Mouse (Mus musculus) liver, embryonic 14.5 days (tissue): ENCODE data around the gene Nwd2. TPM values are rescaled to one million over a fixed set of nuclear protein-coding genes. Genes with fewer than 3 reads are reported as not detected.

Experiments
- ATAC-seq: fragments of 200-750 bp; cut with Nextera tagmentation; 2 replicates; pipeline ENCODE4 v1.8.0; 2017; ENCODE audit warnings: moderate number of reproducible peaks, mild to moderate bottlenecking, moderate library complexity; ENCODE audit not compliant: insufficient read depth
- DNase-seq, 3 experiments: peaks; one replicate each; pipeline ENCODE4 v3.0.0-alpha.2; 2012 to 2013; ENCODE audit warnings: low read depth in 3 of 3, low spot score in 3 of 3
- H3K27ac ChIP-seq: fragments of 300-500 bp; sonication (generic); 2 replicates; pipeline ENCODE4 v1.5.1; 2014; ENCODE audit warnings: moderate library complexity, mild to moderate bottlenecking, control low read depth, inconsistent platforms
- H3K27me3 ChIP-seq: fragments of 300-500 bp; sonication (generic); 2 replicates; pipeline ENCODE4 v1.6.1; 2014; ENCODE audit warnings: mild to moderate bottlenecking, low read length, moderate library complexity; ENCODE audit not compliant: control insufficient read depth, insufficient read depth
- H3K36me3 ChIP-seq: fragments of 300-500 bp; sonication (generic); replicated peaks from 2 replicates; pipeline ENCODE4 v1.6.1; 2014; ENCODE audit warnings: low read depth; ENCODE audit not compliant: control insufficient read depth, insufficient read depth
- H3K4me1 ChIP-seq, 2 experiments: fragments of 200-500 bp in 1 of 2; fragments of 300-500 bp in 1 of 2; sonication (generic) in 1 of 2; replicated peaks; 2 replicates each; pipeline ENCODE4 v1.6.1; 2012 to 2014; ENCODE audit warnings: antibody characterized with exemption in 1 of 2, inconsistent platforms in 1 of 2, low read length in 1 of 2; ENCODE audit not compliant: control insufficient read depth in 2 of 2, insufficient read depth in 2 of 2
- H3K4me2 ChIP-seq: fragments of 300-500 bp; sonication (generic); 2 replicates; pipeline ENCODE4 v1.6.1; 2014; ENCODE audit warnings: low read depth, mild to moderate bottlenecking, control low read depth, moderate library complexity
- H3K4me3 ChIP-seq, 2 experiments: fragments of 200-500 bp in 1 of 2; fragments of 300-500 bp in 1 of 2; sonication (generic) in 1 of 2; 2 replicates each; pipeline ENCODE4 v1.5.1; 2012 to 2014; ENCODE audit warnings: low read depth in 2 of 2, low read length in 2 of 2, mild to moderate bottlenecking in 2 of 2, control low read depth in 1 of 2, inconsistent platforms in 1 of 2, moderate library complexity in 1 of 2; ENCODE audit not compliant: insufficient read depth in 1 of 2
- H3K9ac ChIP-seq: fragments of 300-500 bp; sonication (generic); replicated peaks from 2 replicates; pipeline ENCODE4 v1.6.1; 2014; ENCODE audit warnings: mild to moderate bottlenecking, control low read depth, moderate library complexity
- H3K9me3 ChIP-seq: fragments of 300-500 bp; sonication (generic); 2 replicates; pipeline ENCODE4 v1.6.1; 2016; ENCODE audit warnings: low read length, mixed read lengths; ENCODE audit not compliant: control insufficient read depth
- CTCF ChIP-seq: IDR thresholded peaks from 2 replicates; pipeline ENCODE4 v1.5.1; 2016; ENCODE audit warnings: antibody characterized with exemption, low read depth, control low read depth
- EP300 ChIP-seq: IDR thresholded peaks from 2 replicates; pipeline ENCODE4 v1.6.1; 2016; ENCODE audit warnings: antibody characterized with exemption, low read depth
- whole genome bisulfite sequencing: fragments of 180-500 bp; shearing (Covaris S2); extraction: QIAGEN DNeasy Blood & Tissue Kit; methylation state at CpG from one replicate; pipeline ENCODE4 v1.1.7; 2014; ENCODE audit not compliant: insufficient replicate concordance; 5-methylcytosine and 5-hydroxymethylcytosine counted together
- polyA plus RNA-seq, 2 experiments: library from polyadenylated mRNA; depleted of rRNA in 1 of 2; stranded (reverse) in 1 of 2; unstranded in 1 of 2; fragments of >200 nt; fragmentation: Nextera tagmentation in 1 of 2; extraction: Ambion mirVana in 1 of 2; gene quantifications; 2 replicates each; pipeline versions ENCODE4 v1.2.1 to v1.2.3; 2012 to 2014

Gene Nwd2
- polyA plus RNA-seq, 2 experiments = 0.03 TPM; not detected in 1

DNA sequence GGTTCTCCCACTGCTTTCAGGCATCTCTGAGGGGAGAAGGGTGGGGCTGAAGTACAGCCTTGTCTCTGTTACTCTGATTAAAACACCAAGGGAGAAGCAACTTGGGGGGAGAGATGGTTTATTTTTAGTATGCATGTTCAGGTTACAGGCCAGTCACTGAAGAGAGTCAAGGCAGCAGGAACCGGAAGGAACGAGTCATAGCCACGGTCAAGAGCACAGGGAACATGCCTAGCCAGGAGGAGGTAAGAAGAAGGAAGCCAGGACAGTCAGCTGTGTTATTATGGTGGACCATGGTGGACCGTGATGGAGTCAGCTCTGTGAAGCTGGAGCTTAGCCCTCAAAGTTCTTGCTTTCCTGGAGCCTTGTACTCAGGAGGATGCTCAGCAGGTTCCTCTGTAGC is 119.3 kb downstream of the Nwd2 start:
- H3K9ac ChIP-seq = no peak overlapping the region
- H3K27ac ChIP-seq = no peak overlapping the region
- no peaks in the 10 kb centered on the region for H3K4me1 ChIP-seq
- H3K4me3 ChIP-seq = no peak overlapping the region
- no peak overlapping the region for H3K4me2 ChIP-seq
- ATAC-seq = no peak
- no peaks in the 10 kb centered on the region for H3K27me3 ChIP-seq
- DNase-seq = no peak
- no peaks in the 10 kb centered on the region for H3K9me3 ChIP-seq
- no peaks in the 10 kb centered on the region for H3K36me3 ChIP-seq
- WGBS = 46% methylated on average over 4 of the region's 4 CpGs
- no peak for TF ChIP-seq CTCF
- TF ChIP-seq EP300 = no peak

DNA sequence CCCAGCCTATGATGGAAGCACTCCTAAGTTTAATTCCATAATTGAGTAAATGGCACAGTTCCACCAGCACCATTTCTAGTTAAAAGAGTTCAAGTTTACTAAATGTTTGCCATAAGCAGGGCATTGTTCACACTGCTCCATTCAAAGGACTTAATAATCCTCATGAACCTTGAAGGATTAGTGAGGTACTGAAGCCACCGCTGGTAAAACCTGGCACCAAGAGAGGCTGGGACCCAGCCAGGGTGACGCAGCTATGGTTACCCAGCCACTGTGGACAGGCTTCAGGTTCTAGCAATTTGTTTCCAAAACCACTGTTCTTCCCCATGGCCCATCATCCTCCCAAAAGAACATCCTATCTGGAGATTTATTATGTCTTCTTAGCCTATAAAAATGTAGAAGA is 124.1 kb downstream of the Nwd2 start:
- Histone ChIP-seq H3K36me3 (no peaks in the 10 kb centered on the region), H3K4me2 (no peak overlapping the region), H3K4me3 (no peak overlapping the region), H3K9ac (no peak overlapping the region), H3K27ac (no peak overlapping the region), H3K27me3 (no peaks in the 10 kb centered on the region), H3K9me3 (no peaks in the 10 kb centered on the region), H3K4me1 (no peaks in the 10 kb centered on the region)
- DNase-seq = no peak
- no peak for TF ChIP-seq EP300
- TF ChIP-seq CTCF = no peak
- WGBS = 53% methylated on average over 2 of the region's 2 CpGs
- ATAC-seq = no peak

DNA sequence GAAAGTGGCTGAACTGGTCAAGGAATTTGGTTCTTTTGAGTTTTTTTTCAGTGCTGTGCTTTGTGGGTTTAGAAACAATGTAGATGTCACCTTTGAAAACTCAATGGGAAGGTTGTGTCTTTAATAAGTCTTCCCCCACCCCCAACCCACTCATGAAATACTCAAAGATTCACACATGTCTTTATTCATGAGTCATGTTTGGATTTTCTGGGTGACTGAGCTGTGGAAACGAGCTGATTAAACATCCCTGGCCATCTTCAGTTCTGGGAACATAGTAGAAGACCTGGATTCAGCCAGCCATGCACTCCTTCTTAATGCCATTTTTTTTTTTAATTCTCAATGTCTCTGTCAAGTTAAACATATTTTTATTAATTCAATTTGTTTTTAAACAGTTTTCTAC is 124.7 kb downstream of the Nwd2 start:
- Histone ChIP-seq H3K27me3 (no peaks in the 10 kb centered on the region), H3K4me3 (no peak overlapping the region), H3K4me2 (no peak overlapping the region), H3K27ac (no peak overlapping the region), H3K9me3 (no peaks in the 10 kb centered on the region), H3K36me3 (no peaks in the 10 kb centered on the region), H3K9ac (no peak overlapping the region), H3K4me1 (no peaks in the 10 kb centered on the region)
- DNase-seq (no peak), ATAC-seq (no peak)
- TF ChIP-seq CTCF = no peak
- no peak for TF ChIP-seq EP300
- WGBS = 52% methylated on average over 1 of the region's 1 CpGs

DNA sequence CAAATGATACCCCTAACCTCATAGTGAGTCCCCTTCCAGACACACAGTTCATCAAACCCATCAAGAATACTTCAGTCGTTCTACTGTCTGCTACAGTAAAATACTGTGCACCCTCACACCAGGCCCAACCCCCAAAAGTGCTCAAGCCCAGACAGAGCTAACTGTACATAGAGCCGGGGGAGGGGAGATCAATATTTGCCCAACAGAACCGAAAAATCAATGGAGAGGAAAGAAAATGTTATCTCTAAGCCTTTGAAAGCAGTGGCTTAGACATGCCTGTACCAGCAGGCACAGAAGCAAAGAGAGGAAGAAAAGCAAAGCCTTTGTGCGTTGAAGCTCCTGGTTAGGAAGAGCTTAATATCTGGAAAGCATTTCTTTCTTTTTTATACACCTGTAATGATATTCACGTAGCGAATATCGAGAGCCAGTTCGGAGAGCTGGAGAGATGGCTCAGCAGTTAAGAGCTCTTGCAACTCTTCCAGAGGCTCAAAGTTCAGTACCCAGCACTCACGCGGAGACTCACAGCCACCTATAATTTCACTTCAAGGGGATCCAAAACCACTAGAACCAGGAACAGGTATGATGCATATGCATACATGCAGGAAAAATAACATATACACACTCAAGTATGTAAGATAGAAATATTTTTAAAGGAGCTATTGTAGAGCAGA is 139.4 kb downstream of the Nwd2 start:
- Histone ChIP-seq H3K36me3 (no peaks in the 10 kb centered on the region), H3K27me3 (no peaks in the 10 kb centered on the region), H3K4me2 (peak overlapping the region; percentile 20; the same call in 1 of the 2 replicates), H3K9me3 (no peaks in the 10 kb centered on the region), H3K4me1 (peaks cover 0 to 8% of the 10 kb centered on the region in 2 experiments; a peak in 2 of 4 replicates), H3K9ac (no peak overlapping the region), H3K27ac (no peak overlapping the region), H3K4me3 (no peak overlapping the region)
- 71% methylated on average over 10 of the region's 10 CpGs for WGBS
- TF ChIP-seq CTCF (no peak), EP300 (no peak)
- ATAC-seq = peak; percentile 78
- peak; percentile 9 to 22 (median 20) for DNase-seq

DNA sequence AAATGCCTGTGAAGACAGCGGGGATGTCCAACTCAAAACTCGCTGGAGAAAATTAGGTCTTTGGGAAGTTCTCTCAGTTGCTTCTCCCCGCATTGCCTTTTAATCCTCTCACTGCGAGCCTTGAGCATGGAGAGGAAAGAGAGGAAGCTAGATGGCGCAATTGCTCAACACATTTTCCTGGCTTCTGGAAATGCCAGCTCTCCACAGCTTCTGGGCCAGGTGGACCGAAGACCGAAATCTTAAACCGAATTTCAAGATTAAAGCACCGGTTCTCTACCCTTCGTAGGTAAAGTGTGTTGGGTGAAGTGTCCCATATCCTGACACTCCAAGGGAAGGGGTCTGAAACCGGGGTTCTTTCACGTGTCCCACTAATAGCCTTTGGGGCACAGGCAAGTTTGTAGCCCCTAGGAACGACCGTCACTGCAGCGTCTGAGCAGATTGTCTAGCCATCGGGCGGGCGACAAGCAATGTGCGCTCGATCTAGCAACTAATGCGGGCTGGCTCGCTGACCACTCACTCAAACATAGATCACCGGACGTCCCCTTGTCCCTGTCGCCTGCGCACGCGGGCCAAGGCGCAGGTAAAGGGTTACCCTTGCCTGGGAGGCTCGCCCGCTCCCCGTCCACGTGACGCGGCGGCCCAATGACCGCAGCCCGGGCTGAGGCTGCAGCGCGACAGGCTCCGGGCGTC is 163.1 kb downstream of the Nwd2 start, which contains the start of gene 0610040J01Rik:
Gene 0610040J01Rik, plus strand, starts transcription at position 545 of the 690 bp plus-strand sequence.
- Histone ChIP-seq H3K4me1 (0 out of 4 replicates have a peak, but pooled peaks cover 0 to 3% of the 10 kb centered on the region in 2 experiments), H3K27me3 (peaks cover 18% of the 10 kb centered on the region), H3K4me2 (peak within 1 kb of the TSS; percentile 69), H3K9ac (peak within 1 kb of the TSS; percentile 37), H3K9me3 (no peaks in the 10 kb centered on the region), H3K36me3 (no peaks in the 10 kb centered on the region), H3K4me3 (peak within 1 kb of the TSS; percentile 51 to 57), H3K27ac (no peak within 1 kb of the TSS)
- 1% methylated on average over 42 of the region's 42 CpGs for WGBS
- ATAC-seq = peak; percentile 87
- DNase-seq = peak; percentile 40 to 53 (median 47)
- TF ChIP-seq CTCF (peak; percentile 70), EP300 (no peak)
